Mouse (Mus musculus): ENCODE measurements around the gene Dnaic2. TPM values are rescaled to one million over a fixed set of nuclear protein-coding genes. Genes with fewer than 3 reads are reported as not detected.

Gene Dnaic2
- polyA plus RNA-seq, 1 experiment from 2014 or later, result 0.35 TPM

- H3K27ac ChIP-seq (replicated peaks in 1 of 2; ENCODE audit: control insufficient read depth in 1 of 2, insufficient read depth in 1 of 2, low read depth in 2 of 2, low read length in 2 of 2), result no peak overlapping the region
- no peaks in the 10 kb centered on the region for H3K36me3 ChIP-seq (ENCODE audit: control insufficient read depth, insufficient read depth, low read length)
- H3K9me3 ChIP-seq (ENCODE audit: control insufficient read depth, low read length), result no peaks in the 10 kb centered on the region
- H3K27me3 ChIP-seq (ENCODE audit: control insufficient read depth, insufficient read depth, low read length), result no peaks in the 10 kb centered on the region
- ATAC-seq (ENCODE audit: insufficient number of reproducible peaks, insufficient read depth, low FRiP score, low read depth), result peak; percentile 20; the same call in 1 of the 2 replicates
- no peak overlapping the region for H3K4me2 ChIP-seq (ENCODE audit: low read length)
- WGBS, result 68% methylated on average over 20 of the region's 20 CpGs
- H3K4me3 ChIP-seq (ENCODE audit: control insufficient read depth in 1 of 2, insufficient read depth in 1 of 2, low read depth in 1 of 2, low read length in 2 of 2), result no peak overlapping the region
- peaks cover 28 to 31% of the 10 kb centered on the region in 2 experiments for H3K4me1 ChIP-seq (ENCODE audit: control insufficient read depth in 2 of 2, insufficient read depth in 2 of 2, low read length in 2 of 2)
- H3K9ac ChIP-seq (ENCODE audit: low read length), result no peak overlapping the region
These were observed 43.2 kb upstream of the Dnaic2 start for GRCm38 (mm10) chr11:114683722-114684621.

GRCm38 (mm10) chr11:114684627-114685373 lies 42.4 kb upstream of the Dnaic2 start:
- Histone ChIP-seq H3K9me3 (ENCODE audit: control insufficient read depth, low read length) (no peaks in the 10 kb centered on the region), H3K36me3 (ENCODE audit: control insufficient read depth, insufficient read depth, low read length) (no peaks in the 10 kb centered on the region), H3K4me3 (ENCODE audit: control insufficient read depth in 1 of 2, insufficient read depth in 1 of 2, low read depth in 1 of 2, low read length in 2 of 2) (no peak overlapping the region), H3K4me1 (ENCODE audit: control insufficient read depth in 2 of 2, insufficient read depth in 2 of 2, low read length in 2 of 2) (peaks cover 20 to 23% of the 10 kb centered on the region in 2 experiments), H3K27me3 (ENCODE audit: control insufficient read depth, insufficient read depth, low read length) (no peaks in the 10 kb centered on the region), H3K9ac (ENCODE audit: low read length) (no peak overlapping the region), H3K27ac (replicated peaks in 1 of 2; ENCODE audit: control insufficient read depth in 1 of 2, insufficient read depth in 1 of 2, low read depth in 2 of 2, low read length in 2 of 2) (no peak overlapping the region), H3K4me2 (ENCODE audit: low read length) (no peak overlapping the region)
- 56% methylated on average over 14 of the region's 14 CpGs for WGBS
- ATAC-seq (ENCODE audit: insufficient number of reproducible peaks, insufficient read depth, low FRiP score, low read depth), result peak; percentile 20; the same call in 1 of the 2 replicates

GRCm38 (mm10) chr11:114685526-114686040 lies 41.6 kb upstream of the Dnaic2 start:
- no peak for ATAC-seq (ENCODE audit: insufficient number of reproducible peaks, insufficient read depth, low FRiP score, low read depth)
- H3K4me1 ChIP-seq (ENCODE audit: control insufficient read depth in 2 of 2, insufficient read depth in 2 of 2, low read length in 2 of 2), result peaks cover 15 to 17% of the 10 kb centered on the region in 2 experiments
- H3K4me3 ChIP-seq (ENCODE audit: control insufficient read depth in 1 of 2, insufficient read depth in 1 of 2, low read depth in 1 of 2, low read length in 2 of 2), result no peak overlapping the region
- WGBS, result 59% methylated on average over 9 of the region's 9 CpGs
- H3K9me3 ChIP-seq (ENCODE audit: control insufficient read depth, low read length), result no peaks in the 10 kb centered on the region
- H3K4me2 ChIP-seq (ENCODE audit: low read length), result no peak overlapping the region
- no peak overlapping the region for H3K27ac ChIP-seq (replicated peaks in 1 of 2; ENCODE audit: control insufficient read depth in 1 of 2, insufficient read depth in 1 of 2, low read depth in 2 of 2, low read length in 2 of 2)
- no peaks in the 10 kb centered on the region for H3K27me3 ChIP-seq (ENCODE audit: control insufficient read depth, insufficient read depth, low read length)
- no peaks in the 10 kb centered on the region for H3K36me3 ChIP-seq (ENCODE audit: control insufficient read depth, insufficient read depth, low read length)
- no peak overlapping the region for H3K9ac ChIP-seq (ENCODE audit: low read length)

- Histone ChIP-seq H3K27me3 (ENCODE audit: control insufficient read depth, insufficient read depth, low read length) (no peaks in the 10 kb centered on the region), H3K4me2 (ENCODE audit: low read length) (no peak overlapping the region), H3K9me3 (ENCODE audit: control insufficient read depth, low read length) (no peaks in the 10 kb centered on the region), H3K27ac (replicated peaks in 1 of 2; ENCODE audit: control insufficient read depth in 1 of 2, insufficient read depth in 1 of 2, low read depth in 2 of 2, low read length in 2 of 2) (no peak overlapping the region), H3K36me3 (ENCODE audit: control insufficient read depth, insufficient read depth, low read length) (no peaks in the 10 kb centered on the region), H3K4me1 (ENCODE audit: control insufficient read depth in 2 of 2, insufficient read depth in 2 of 2, low read length in 2 of 2) (peaks cover 11 to 14% of the 10 kb centered on the region in 2 experiments), H3K9ac (ENCODE audit: low read length) (no peak overlapping the region), H3K4me3 (ENCODE audit: control insufficient read depth in 1 of 2, insufficient read depth in 1 of 2, low read depth in 1 of 2, low read length in 2 of 2) (no peak overlapping the region)
- no peak for ATAC-seq (ENCODE audit: insufficient number of reproducible peaks, insufficient read depth, low FRiP score, low read depth)
- WGBS, result 89% methylated on average over 16 of the region's 16 CpGs
These were observed 40.8 kb upstream of the Dnaic2 start for GRCm38 (mm10) chr11:114686221-114686959.

- H3K27me3 ChIP-seq (ENCODE audit: control insufficient read depth, insufficient read depth, low read length), result no peaks in the 10 kb centered on the region
- no peak overlapping the region for H3K27ac ChIP-seq (replicated peaks in 1 of 2; ENCODE audit: control insufficient read depth in 1 of 2, insufficient read depth in 1 of 2, low read depth in 2 of 2, low read length in 2 of 2)
- no peak overlapping the region for H3K4me2 ChIP-seq (ENCODE audit: low read length)
- H3K9me3 ChIP-seq (ENCODE audit: control insufficient read depth, low read length), result no peaks in the 10 kb centered on the region
- H3K4me1 ChIP-seq (ENCODE audit: control insufficient read depth in 2 of 2, insufficient read depth in 2 of 2, low read length in 2 of 2), result peaks cover 11 to 14% of the 10 kb centered on the region in 2 experiments
- no peaks in the 10 kb centered on the region for H3K36me3 ChIP-seq (ENCODE audit: control insufficient read depth, insufficient read depth, low read length)
- 55% methylated on average over 10 of the region's 10 CpGs for WGBS
- H3K4me3 ChIP-seq (ENCODE audit: control insufficient read depth in 1 of 2, insufficient read depth in 1 of 2, low read depth in 1 of 2, low read length in 2 of 2), result no peak overlapping the region
- no peak for ATAC-seq (ENCODE audit: insufficient number of reproducible peaks, insufficient read depth, low FRiP score, low read depth)
- no peak overlapping the region for H3K9ac ChIP-seq (ENCODE audit: low read length)
These were observed 39.5 kb upstream of the Dnaic2 start for GRCm38 (mm10) chr11:114687574-114688188.

GRCm38 (mm10) chr11:114688729-114689128 lies 38.5 kb upstream of the Dnaic2 start:
- Histone ChIP-seq H3K36me3 (ENCODE audit: control insufficient read depth, insufficient read depth, low read length) (no peaks in the 10 kb centered on the region), H3K27me3 (ENCODE audit: control insufficient read depth, insufficient read depth, low read length) (no peaks in the 10 kb centered on the region), H3K4me3 (ENCODE audit: control insufficient read depth in 1 of 2, insufficient read depth in 1 of 2, low read depth in 1 of 2, low read length in 2 of 2) (no peak overlapping the region), H3K9me3 (ENCODE audit: control insufficient read depth, low read length) (no peaks in the 10 kb centered on the region), H3K27ac (replicated peaks in 1 of 2; ENCODE audit: control insufficient read depth in 1 of 2, insufficient read depth in 1 of 2, low read depth in 2 of 2, low read length in 2 of 2) (no peak overlapping the region), H3K4me2 (ENCODE audit: low read length) (no peak overlapping the region), H3K9ac (ENCODE audit: low read length) (no peak overlapping the region), H3K4me1 (ENCODE audit: control insufficient read depth in 2 of 2, insufficient read depth in 2 of 2, low read length in 2 of 2) (peaks cover 11 to 14% of the 10 kb centered on the region in 2 experiments)
- 80% methylated on average over 3 of the region's 3 CpGs for WGBS
- ATAC-seq (ENCODE audit: insufficient number of reproducible peaks, insufficient read depth, low FRiP score, low read depth), result no peak

GRCm38 (mm10) chr11:114690192-114690591 lies 37.0 kb upstream of the Dnaic2 start:
- Histone ChIP-seq H3K4me2 (ENCODE audit: low read length) (no peak overlapping the region), H3K27ac (replicated peaks in 1 of 2; ENCODE audit: control insufficient read depth in 1 of 2, insufficient read depth in 1 of 2, low read depth in 2 of 2, low read length in 2 of 2) (no peak overlapping the region), H3K9me3 (ENCODE audit: control insufficient read depth, low read length) (no peaks in the 10 kb centered on the region), H3K4me3 (ENCODE audit: control insufficient read depth in 1 of 2, insufficient read depth in 1 of 2, low read depth in 1 of 2, low read length in 2 of 2) (no peak overlapping the region), H3K27me3 (ENCODE audit: control insufficient read depth, insufficient read depth, low read length) (no peaks in the 10 kb centered on the region), H3K36me3 (ENCODE audit: control insufficient read depth, insufficient read depth, low read length) (no peaks in the 10 kb centered on the region), H3K9ac (ENCODE audit: low read length) (no peak overlapping the region), H3K4me1 (ENCODE audit: control insufficient read depth in 2 of 2, insufficient read depth in 2 of 2, low read length in 2 of 2) (peaks cover 0 to 3% of the 10 kb centered on the region in 2 experiments; a peak in 2 of 4 replicates)
- ATAC-seq (ENCODE audit: insufficient number of reproducible peaks, insufficient read depth, low FRiP score, low read depth), result no peak
- 91% methylated on average over 15 of the region's 15 CpGs for WGBS
